Mouse (Mus musculus) left cerebral cortex, adult 2 months (tissue): Measurements from ENCODE around the gene Hnrnpc. TPM values are rescaled to one million over a fixed set of nuclear protein-coding genes. Genes with fewer than 3 reads are reported as not detected.
A peak's percentile ranks its signal among the peaks of the same experiment; 100 is the strongest.
"Not testable (repeated sequence)": the region's sequence is repeated elsewhere in the genome, so short reads cannot be mapped to it uniquely, and the experiment has no call there.

ENCODE experiments used
- DNase-seq, 2 experiments: peaks; one replicate each; pipeline ENCODE4 v3.0.0; 2021 to 2022; ENCODE audit warnings: low spot score in 2 of 2, mixed read lengths in 1 of 2; ENCODE audit errors: extremely low spot score in 1 of 2
- H3K27ac ChIP-seq: fragments of 200-600 bp; 2 replicates; pipeline ENCODE4 v1.8.1; 2022
- H3K4me3 ChIP-seq: fragments of 200-600 bp; 2 replicates; pipeline ENCODE4 v1.8.1; 2022
- CTCF ChIP-seq: fragments of 200-600 bp; IDR thresholded peaks from 2 replicates; pipeline ENCODE4 v1.8.1; 2022; ENCODE audit warnings: antibody characterized with exemption, mild to moderate bottlenecking, moderate library complexity
- intact Hi-C: fragments of 180-260 bp; cut with DNase I; formaldehyde crosslinking; loops from one replicate; pipeline ENCODE4 v1.15.1; 2025
- total RNA-seq, 2 experiments: library from RNA; stranded (reverse); gene quantifications; 2 replicates each; pipeline ENCODE4 v1.2.3; 2021

Gene Hnrnpc
- total RNA-seq, 2 experiments from 2014 or later = 213 to 221 TPM

GRCm38 (mm10) chr14:52045966-52046565 lies 57.8 kb downstream of the Hnrnpc start:
- H3K27ac ChIP-seq = no peak overlapping the region
- intact Hi-C loops = no loop called here
- no peak for DNase-seq
- H3K4me3 ChIP-seq = no peak overlapping the region
- TF ChIP-seq CTCF = no peak

DNA sequence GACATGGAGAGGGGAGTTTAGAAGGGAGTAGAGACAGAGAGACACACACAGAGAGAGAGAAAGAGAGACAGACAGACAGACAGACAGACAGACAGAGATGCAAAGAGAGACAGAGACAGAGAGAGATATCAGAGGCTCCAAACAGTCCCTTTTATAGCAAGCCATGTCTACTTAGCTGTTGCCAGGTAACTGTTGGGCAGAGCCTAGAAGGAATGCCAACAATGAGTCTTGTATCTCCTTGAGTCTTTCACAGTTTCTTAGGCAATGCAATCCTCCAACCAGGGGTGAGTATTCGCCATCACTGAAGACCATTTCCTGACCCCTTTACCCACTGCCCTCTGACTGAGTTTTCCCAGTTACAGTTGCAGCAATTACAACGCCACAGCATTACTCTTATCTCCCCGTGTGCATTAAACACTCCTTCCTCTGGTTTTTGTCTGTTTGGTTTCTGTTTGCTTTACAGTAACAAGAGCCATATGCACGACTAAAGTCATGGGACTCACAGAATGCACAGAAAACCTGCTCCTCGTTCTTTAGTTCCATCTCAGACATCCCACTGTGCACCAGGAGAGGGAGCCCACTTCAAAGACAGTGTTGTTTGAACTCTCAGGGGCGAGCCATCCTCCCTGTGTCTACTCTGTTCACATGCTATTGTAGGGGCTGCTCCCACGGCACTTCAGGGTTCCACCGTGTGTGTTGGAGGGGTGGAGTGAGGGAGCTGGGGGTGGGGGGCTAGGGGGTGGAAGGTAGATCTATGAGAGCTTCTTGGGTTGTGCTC lies 58.7 kb downstream of the Hnrnpc start:
- DNase-seq = no peak
- no peak overlapping the region for H3K27ac ChIP-seq
- H3K4me3 ChIP-seq = no peak overlapping the region
- TF ChIP-seq CTCF = peak; percentile 47
- intact Hi-C loops = no loop called here

GRCm38 (mm10) chr14:52043446-52043845 lies 60.4 kb downstream of the Hnrnpc start:
- intact Hi-C loops = no loop called here
- no peak overlapping the region for H3K4me3 ChIP-seq
- H3K27ac ChIP-seq = no peak overlapping the region
- DNase-seq = no peak
- TF ChIP-seq CTCF = no peak

- H3K27ac ChIP-seq, H3K4me3 ChIP-seq, DNase-seq, intact Hi-C loops: not testable (repeated sequence)
Measured at GRCm38 (mm10) chr14:52042359-52042758, 61.5 kb downstream of the Hnrnpc start, which contains the start of gene Olfr221. Gene Olfr221, minus strand, starts transcription at chr14:52042459.

- intact Hi-C loops = no loop called here
- H3K4me3 ChIP-seq = no peak overlapping the region
- no peak for TF ChIP-seq CTCF
- H3K27ac ChIP-seq = no peak overlapping the region
- DNase-seq = no peak
Measured at GRCm38 (mm10) chr14:52039332-52039731, 64.5 kb downstream of the Hnrnpc start.

- Histone ChIP-seq H3K4me3 (no peak overlapping the region), H3K27ac (no peak overlapping the region)
- no peak for TF ChIP-seq CTCF
- intact Hi-C loops = no loop called here
- no peak for DNase-seq
Measured at GRCm38 (mm10) chr14:52035926-52036325, 67.9 kb downstream of the Hnrnpc start.

DNA sequence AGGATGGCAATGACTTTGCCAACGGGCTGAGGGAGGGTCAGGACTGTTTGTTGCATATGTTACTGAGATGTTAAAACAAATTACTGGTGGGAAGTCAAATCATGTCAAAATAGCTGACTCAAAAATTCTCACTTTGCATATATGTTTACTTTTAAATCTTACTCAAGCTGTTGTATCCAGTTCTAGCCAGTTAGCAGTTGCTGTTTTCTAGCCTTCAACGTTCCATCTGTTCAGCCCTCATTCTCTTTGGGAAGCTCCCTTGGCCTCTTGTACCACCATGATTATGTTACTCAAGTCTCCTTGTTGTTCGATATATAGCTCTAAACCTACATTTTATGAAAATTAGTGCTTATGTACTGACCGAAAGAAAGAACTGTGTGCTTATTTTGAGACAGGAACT lies 77.5 kb downstream of the Hnrnpc start:
- Histone ChIP-seq H3K4me3 (no peak overlapping the region), H3K27ac (no peak overlapping the region)
- intact Hi-C loops = loop anchor here (10.0 kb wide), 1 partner anchor 288 kb away; no protein-coding TSS in a partner anchor
- no peak for TF ChIP-seq CTCF
- no peak for DNase-seq

DNA sequence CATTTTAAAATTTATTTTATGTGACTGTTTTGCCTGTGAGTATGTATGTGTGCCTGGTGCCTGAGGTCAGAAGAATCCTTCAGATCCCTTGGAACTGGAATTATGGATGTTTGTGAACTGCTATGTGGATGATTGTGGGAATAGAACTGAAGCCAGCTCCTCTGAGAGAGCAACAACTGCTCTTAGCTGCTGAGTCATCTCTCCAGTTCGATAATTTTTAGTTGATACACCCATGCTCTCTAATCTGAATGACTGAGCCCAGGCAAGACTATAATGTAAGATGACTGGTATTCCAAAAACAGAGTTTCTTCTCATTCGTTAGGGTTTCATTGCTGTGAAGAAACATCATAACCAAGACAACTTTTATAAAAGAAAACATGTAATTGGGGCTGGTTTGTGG lies 79.7 kb downstream of the Hnrnpc start:
- intact Hi-C loops = loop anchor here (5.0 to 10.0 kb wide), 4 partner anchors 68 to 291 kb away; partner anchors contain the start of genes Ang4 and Mettl17

More for the DNA sequence above, 79.7 kb downstream of the Hnrnpc start:
- Histone ChIP-seq H3K4me3 (no peak overlapping the region), H3K27ac (no peak overlapping the region)
- no peak for TF ChIP-seq CTCF
- DNase-seq = no peak

Other genes starting within 250 kb of the Hnrnpc start
- gene Mettl17, start 219.2 kb downstream of the Hnrnpc start, total RNA-seq = 10 to 100 TPM; 28.8 to 35.2 TPM
- gene Slc39a2, start 211.1 kb downstream of the Hnrnpc start, total RNA-seq = 10 to 100 TPM in 1 of 2 experiments, 1 to 10 TPM in 1; 6.3 to 10.0 TPM
- gene Ndrg2, start 189.9 kb downstream of the Hnrnpc start, total RNA-seq = 100 to 1,000 TPM; 793 to 811 TPM
- not detected for gene Tppp2, start 185.6 kb downstream of the Hnrnpc start, total RNA-seq
- gene Rnase13, start 181.3 kb downstream of the Hnrnpc start, total RNA-seq = not detected
- gene Arhgef40, start 119.3 kb downstream of the Hnrnpc start, total RNA-seq = 10 to 100 TPM; 28.8 to 31.1 TPM
- under 1 TPM in 1 of 2 experiments, not detected in 1; 0.37 TPM for gene Tmem253, start 88.4 kb downstream of the Hnrnpc start, total RNA-seq
- 10 to 100 TPM; 36.4 to 41.4 TPM for gene Zfp219, start 83.3 kb downstream of the Hnrnpc start, total RNA-seq
- gene Olfr221, start 61.6 kb downstream of the Hnrnpc start, total RNA-seq = not detected
- 1 to 10 TPM; 1.5 to 1.8 TPM for gene Rpgrip1, start 6.7 kb upstream of the Hnrnpc start, total RNA-seq
- 10 to 100 TPM; 52.5 to 54.7 TPM for gene Supt16, start 93.4 kb upstream of the Hnrnpc start, total RNA-seq
- gene Chd8, start 153.8 kb upstream of the Hnrnpc start, total RNA-seq = 100 to 1,000 TPM; 115 to 122 TPM
- gene Tox4, start 175.1 kb upstream of the Hnrnpc start, total RNA-seq = 10 to 100 TPM; 62.6 to 66.0 TPM
- 10 to 100 TPM; 35.8 to 37.2 TPM for gene Rab2b, start 175.5 kb upstream of the Hnrnpc start, total RNA-seq
- 10 to 100 TPM; 37.4 to 44.7 TPM for gene Mettl3, start 201.1 kb upstream of the Hnrnpc start, total RNA-seq
- gene Sall2, start 224.7 kb upstream of the Hnrnpc start, total RNA-seq = 10 to 100 TPM; 31.9 to 33.0 TPM